Comparison of ENCODE assay signal across 11 mouse cellular contexts in the genomic region with DNA sequence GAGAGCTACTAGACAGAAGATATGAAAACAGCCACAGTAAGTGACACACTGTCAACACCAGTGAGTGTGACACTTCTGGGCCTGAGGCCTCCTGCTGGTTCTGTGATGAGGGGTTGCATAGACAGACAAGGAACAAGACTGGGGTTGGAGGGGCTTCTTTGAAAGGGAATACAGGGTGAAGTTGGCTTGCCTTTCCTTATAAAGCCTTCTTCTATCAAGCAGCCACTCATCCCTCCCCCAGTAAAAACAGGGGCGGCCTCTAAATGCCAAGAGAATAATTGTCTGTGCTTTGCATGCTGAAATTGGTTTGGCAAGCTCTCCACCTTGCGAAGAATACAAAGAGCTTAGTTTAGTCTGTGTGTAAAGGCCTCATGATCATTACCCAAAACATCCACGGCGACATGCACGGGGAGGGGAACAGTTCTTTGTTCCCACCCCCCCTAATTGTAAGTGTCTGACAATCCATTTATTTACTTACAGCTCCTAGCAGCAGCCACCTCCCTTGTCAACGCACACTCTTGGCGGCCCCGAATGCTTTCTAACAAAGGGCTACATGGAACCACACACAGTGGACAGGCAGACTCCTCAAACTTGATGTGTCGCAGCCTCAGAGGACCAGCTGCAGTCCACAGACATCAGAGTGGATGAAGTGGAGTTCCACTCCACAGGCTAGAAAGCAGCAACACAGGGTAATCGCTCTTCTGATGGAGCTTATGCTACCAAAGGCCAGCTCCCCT.
DNase-seq lines count a peak whose midpoint lies in the region; ATAC-seq lines count a peak whose summit lies in the region.
"Had no signal": no experiment of that assay in that cellular context is flagged by ENCODE, and none has a peak within 500 bp of the region (broad histone marks: within the 10 kb centered on the region; RNA-seq: fewer than 3 reads in every experiment).

No protein-coding gene starts in this region.

- no peak overlapping the region for H3K4me2 ChIP-seq in forebrain, embryonic 13.5 days
- H3K4me2 ChIP-seq in intestine, embryonic 16.5 days (ENCODE audit: low read depth, low read length), result no peak overlapping the region
- no peak overlapping the region for H3K4me2 ChIP-seq in neural tube, embryonic 14.5 days (ENCODE audit: low read depth, low read length)

- no peak overlapping the region for H3K9ac ChIP-seq in forebrain, embryonic 13.5 days
- H3K9ac ChIP-seq in intestine, embryonic 16.5 days (ENCODE audit: low read depth, low read length), result no peak overlapping the region
- no peak overlapping the region for H3K9ac ChIP-seq in neural tube, embryonic 14.5 days (replicated peaks; ENCODE audit: low read depth, low read length)

- 19% methylated on average over 10 of the region's 10 CpGs for WGBS in forebrain, embryonic 13.5 days
- WGBS in intestine, embryonic 16.5 days, result 65% methylated on average over 10 of the region's 10 CpGs
- 29% methylated on average over 10 of the region's 10 CpGs for WGBS in neural tube, embryonic 14.5 days

- no peak overlapping the region; the same call in 1 of the 2 replicates for H3K27ac ChIP-seq in forebrain, embryonic 13.5 days
- H3K27ac ChIP-seq in intestine, embryonic 16.5 days (ENCODE audit: low read length), result no peak overlapping the region
- H3K27ac ChIP-seq in neural tube, embryonic 14.5 days (ENCODE audit: low read depth, low read length), result no peak overlapping the region
- H3K27ac ChIP-seq: kidney, postnatal 0 days had no signal

- peaks cover 16% of the 10 kb centered on the region for H3K4me1 ChIP-seq in forebrain, embryonic 13.5 days
- peaks cover 12% of the 10 kb centered on the region; the same call in 1 of the 2 replicates for H3K4me1 ChIP-seq in intestine, embryonic 16.5 days (ENCODE audit: control insufficient read depth, insufficient read depth, low read length)
- no peaks in the 10 kb centered on the region for H3K4me1 ChIP-seq in neural tube, embryonic 14.5 days (ENCODE audit: control insufficient read depth, insufficient read depth, low read length)

- no peaks in the 10 kb centered on the region for H3K9me3 ChIP-seq in forebrain, embryonic 13.5 days (replicated peaks)
- H3K9me3 ChIP-seq in intestine, embryonic 16.5 days (ENCODE audit: control insufficient read depth, low read length), result no peaks in the 10 kb centered on the region
- H3K9me3 ChIP-seq in neural tube, embryonic 14.5 days (ENCODE audit: control insufficient read depth, low read length), result no peaks in the 10 kb centered on the region
- H3K9me3 ChIP-seq: megakaryocyte, embryonic 14.5 days had no signal

- peaks cover 4% of the 10 kb centered on the region; the same call in 1 of the 2 replicates for H3K27me3 ChIP-seq in forebrain, embryonic 13.5 days
- no peaks in the 10 kb centered on the region for H3K27me3 ChIP-seq in intestine, embryonic 16.5 days (replicated peaks; ENCODE audit: control insufficient read depth, insufficient read depth, low read length)
- H3K27me3 ChIP-seq in neural tube, embryonic 14.5 days (ENCODE audit: control insufficient read depth, insufficient read depth, low read length), result no peaks in the 10 kb centered on the region
- H3K27me3 ChIP-seq: megakaryocyte, embryonic 14.5 days; Patski had no signal

- no peak overlapping the region for H3K4me3 ChIP-seq in forebrain, embryonic 13.5 days
- H3K4me3 ChIP-seq in intestine, embryonic 16.5 days (ENCODE audit: low read length), result no peak overlapping the region
- no peak overlapping the region for H3K4me3 ChIP-seq in neural tube, embryonic 14.5 days (ENCODE audit: low read depth, low read length)
- H3K4me3 ChIP-seq: megakaryocyte, embryonic 14.5 days had no signal

- peak; percentile 16 to 62 for DNase-seq in layer of hippocampus, adult 18-20 months (ENCODE audit: low spot score in 2 of 2)
- DNase-seq in layer of hippocampus, adult 9-10 months (ENCODE audit: low spot score), result no peak
- no peak for DNase-seq in liver
- no peak for DNase-seq in urinary bladder, postnatal 25 days (ENCODE audit: low spot score)
- no peak for DNase-seq in adrenal gland, adult (ENCODE audit: inconsistent age in 2 of 2, low spot score in 1 of 2)

- ATAC-seq in forebrain, embryonic 13.5 days, result peak; percentile 95
- 0 out of 2 replicates have a peak, but pooled peaks have one; percentile 2 for ATAC-seq in intestine, embryonic 16.5 days
- ATAC-seq in neural tube, embryonic 14.5 days (ENCODE audit: low read depth), result peak; percentile 77
- ATAC-seq: Patski had no signal

- no peaks in the 10 kb centered on the region for H3K36me3 ChIP-seq in forebrain, embryonic 13.5 days (ENCODE audit: poor library complexity, severe bottlenecking)
- no peaks in the 10 kb centered on the region for H3K36me3 ChIP-seq in intestine, embryonic 16.5 days (ENCODE audit: control insufficient read depth, insufficient read depth, low read length)
- H3K36me3 ChIP-seq in neural tube, embryonic 14.5 days (ENCODE audit: control insufficient read depth, insufficient read depth, low read length), result no peaks in the 10 kb centered on the region

Comparison
In these comparisons a context has a peak if more than half of its experiments do, and no peak if none do; other contexts are left out.
1. DNase-seq: peak in layer of hippocampus, adult 18-20 months (2 of 2); none in layer of hippocampus, adult 9-10 months (single experiment), liver (single experiment), urinary bladder, postnatal 25 days (single experiment) and adrenal gland, adult (0 of 2).
2. ATAC-seq: peak in every context shown above with its lines; median percentile 95 in forebrain, embryonic 13.5 days; 77 in neural tube, embryonic 14.5 days; 2 in intestine, embryonic 16.5 days.